Mouse (Mus musculus): ENCODE measurements around the gene Ttll12. TPM values are rescaled to one million over a fixed set of nuclear protein-coding genes. Genes with fewer than 3 reads are reported as not detected.

The Ttll12 gene
- polyA plus RNA-seq, 1 experiment from 2014 or later, result 46.3 TPM

DNA sequence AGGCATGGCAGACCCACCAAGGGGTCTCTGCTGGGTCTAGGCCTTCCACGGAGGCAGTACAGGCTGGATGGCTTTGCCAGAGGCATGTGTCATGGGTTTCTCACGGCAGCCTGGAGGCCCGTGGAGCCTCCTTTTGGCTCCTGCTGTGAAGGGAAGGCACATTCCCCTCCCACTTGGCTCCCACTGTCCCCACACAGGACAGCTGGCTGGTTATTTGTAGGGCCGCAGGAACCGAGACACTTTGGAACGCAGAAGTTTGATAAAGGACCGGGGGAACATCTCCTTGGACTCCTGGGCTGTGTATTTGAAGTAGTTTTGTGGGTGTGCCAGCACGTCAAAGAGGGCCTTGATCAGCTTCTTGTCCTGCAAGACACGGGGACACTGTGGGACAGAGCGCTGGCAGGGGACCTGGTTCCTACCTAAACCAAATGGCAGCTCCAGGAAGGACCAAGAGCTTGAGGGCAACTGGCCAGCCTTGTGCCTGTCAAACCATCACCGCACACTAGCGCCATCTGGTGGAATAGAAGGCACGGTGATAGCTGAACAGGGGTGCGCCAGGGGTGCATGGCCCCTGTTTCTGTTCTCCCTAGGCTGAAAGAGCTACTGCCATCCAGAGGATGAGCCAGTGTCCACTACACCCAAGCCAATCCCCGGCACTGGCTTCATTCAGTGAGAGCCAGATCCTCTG, 12.3 kb upstream of the Ttll12 start:
- H3K27ac ChIP-seq (replicated peaks), result no peak overlapping the region
- no peaks in the 10 kb centered on the region for H3K27me3 ChIP-seq
- H3K4me1 ChIP-seq (replicated peaks), result no peaks in the 10 kb centered on the region
- 51% methylated on average over 15 of the region's 15 CpGs for WGBS
- H3K9me3 ChIP-seq, result no peaks in the 10 kb centered on the region
- ATAC-seq (ENCODE audit: low FRiP score, low read depth), result no peak
- no peaks in the 10 kb centered on the region for H3K36me3 ChIP-seq
- H3K9ac ChIP-seq, result no peak overlapping the region
- no peak overlapping the region for H3K4me2 ChIP-seq
- H3K4me3 ChIP-seq, result no peak overlapping the region

- no peaks in the 10 kb centered on the region for H3K9me3 ChIP-seq
- no peak overlapping the region for H3K4me3 ChIP-seq
- WGBS, result 93% methylated on average over 8 of the region's 8 CpGs
- no peak overlapping the region for H3K4me2 ChIP-seq
- no peak overlapping the region for H3K9ac ChIP-seq
- no peaks in the 10 kb centered on the region for H3K27me3 ChIP-seq
- no peak for ATAC-seq (ENCODE audit: low FRiP score, low read depth)
- no peaks in the 10 kb centered on the region for H3K36me3 ChIP-seq
- no peak overlapping the region for H3K27ac ChIP-seq (replicated peaks)
- no peaks in the 10 kb centered on the region for H3K4me1 ChIP-seq (replicated peaks)
These were observed 11.7 kb upstream of the Ttll12 start for GRCm38 (mm10) chr15:83606700-83607099.

- H3K4me3 ChIP-seq, result no peak overlapping the region
- no peak for ATAC-seq (ENCODE audit: low FRiP score, low read depth)
- 92% methylated on average over 11 of the region's 11 CpGs for WGBS
These were observed 11.3 kb upstream of the Ttll12 start for GRCm38 (mm10) chr15:83606216-83606615.

DNA sequence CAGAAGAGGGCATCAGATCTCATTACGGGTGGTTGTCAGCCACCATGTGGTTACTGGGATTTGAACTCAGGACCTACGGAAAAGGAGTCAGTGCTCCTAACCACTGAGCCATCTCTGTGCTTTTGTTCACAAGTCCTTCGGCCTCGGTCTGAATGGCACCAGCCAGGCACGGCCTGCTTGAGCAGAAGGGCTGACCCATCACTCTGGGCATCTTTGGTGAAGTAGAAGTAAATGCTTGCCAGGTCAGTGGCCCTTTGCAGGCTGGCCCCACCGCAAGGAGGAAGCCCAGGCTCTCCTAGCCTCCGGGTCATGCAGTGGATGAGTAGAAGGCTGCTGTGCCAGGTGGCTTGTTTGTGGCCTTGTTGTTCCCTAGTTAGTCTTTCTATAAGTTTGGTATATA, 8.5 kb upstream of the Ttll12 start:
- Histone ChIP-seq H3K9me3 (no peaks in the 10 kb centered on the region), H3K9ac (no peak overlapping the region), H3K4me1 (replicated peaks) (no peaks in the 10 kb centered on the region), H3K27me3 (no peaks in the 10 kb centered on the region), H3K36me3 (no peaks in the 10 kb centered on the region), H3K27ac (replicated peaks) (no peak overlapping the region), H3K4me2 (no peak overlapping the region), H3K4me3 (no peak overlapping the region)
- 95% methylated on average over 7 of the region's 7 CpGs for WGBS
- ATAC-seq (ENCODE audit: low FRiP score, low read depth), result no peak

More at GRCm38 (mm10) chr15:83606216-83606615, 11.3 kb upstream of the Ttll12 start:
- Histone ChIP-seq H3K27me3 (no peaks in the 10 kb centered on the region), H3K4me2 (no peak overlapping the region), H3K9ac (no peak overlapping the region), H3K4me1 (replicated peaks) (no peaks in the 10 kb centered on the region), H3K27ac (replicated peaks) (no peak overlapping the region), H3K36me3 (no peaks in the 10 kb centered on the region), H3K9me3 (no peaks in the 10 kb centered on the region)

DNA sequence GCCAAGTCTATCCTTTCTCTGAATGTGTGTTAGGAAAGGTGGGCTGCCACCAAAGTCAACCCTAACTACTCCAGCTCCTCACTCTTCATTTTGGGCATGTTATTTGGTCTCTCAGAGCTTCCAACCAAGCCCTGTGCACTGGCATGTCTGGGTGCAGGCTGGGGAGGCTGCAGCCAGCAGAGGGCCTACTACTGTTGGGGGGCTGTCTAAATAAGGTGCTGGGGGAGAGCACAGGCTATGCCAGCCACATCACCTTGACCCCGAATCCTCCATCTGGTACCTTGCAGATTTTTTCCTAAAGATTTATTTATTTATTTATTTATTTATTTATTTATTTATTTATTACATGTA, 8.1 kb upstream of the Ttll12 start:
- 100% methylated on average over 1 of the region's 1 CpGs for WGBS
- Histone ChIP-seq H3K36me3 (no peaks in the 10 kb centered on the region), H3K9ac (no peak overlapping the region), H3K4me2 (no peak overlapping the region), H3K27ac (replicated peaks) (no peak overlapping the region; the same call in 1 of the 2 replicates), H3K4me1 (replicated peaks) (no peaks in the 10 kb centered on the region), H3K9me3 (no peaks in the 10 kb centered on the region), H3K4me3 (no peak overlapping the region), H3K27me3 (no peaks in the 10 kb centered on the region)
- ATAC-seq (ENCODE audit: low FRiP score, low read depth), result no peak

- Histone ChIP-seq H3K4me2 (no peak overlapping the region), H3K27ac (replicated peaks) (no peak overlapping the region; the same call in 1 of the 2 replicates), H3K4me3 (no peak overlapping the region), H3K9ac (no peak overlapping the region), H3K9me3 (no peaks in the 10 kb centered on the region), H3K27me3 (no peaks in the 10 kb centered on the region), H3K36me3 (no peaks in the 10 kb centered on the region), H3K4me1 (replicated peaks) (no peaks in the 10 kb centered on the region)
- 86% methylated on average over 13 of the region's 13 CpGs for WGBS
- no peak for ATAC-seq (ENCODE audit: low FRiP score, low read depth)
These were observed 7.6 kb upstream of the Ttll12 start for GRCm38 (mm10) chr15:83602372-83603045.

- Histone ChIP-seq H3K4me1 (replicated peaks) (no peaks in the 10 kb centered on the region), H3K36me3 (no peaks in the 10 kb centered on the region), H3K4me2 (no peak overlapping the region), H3K27ac (replicated peaks) (no peak overlapping the region), H3K4me3 (no peak overlapping the region), H3K9ac (no peak overlapping the region), H3K9me3 (no peaks in the 10 kb centered on the region), H3K27me3 (no peaks in the 10 kb centered on the region)
- no peak for ATAC-seq (ENCODE audit: low FRiP score, low read depth)
- 77% methylated on average over 4 of the region's 4 CpGs for WGBS
These were observed 6.2 kb upstream of the Ttll12 start for GRCm38 (mm10) chr15:83601185-83601584.

- no peak overlapping the region for H3K9ac ChIP-seq
- no peak overlapping the region for H3K4me2 ChIP-seq
- no peaks in the 10 kb centered on the region for H3K9me3 ChIP-seq
- 94% methylated on average over 4 of the region's 4 CpGs for WGBS
- H3K27me3 ChIP-seq, result no peaks in the 10 kb centered on the region
- ATAC-seq (ENCODE audit: low FRiP score, low read depth), result no peak
- H3K4me1 ChIP-seq (replicated peaks), result peaks cover 28% of the 10 kb centered on the region
- H3K27ac ChIP-seq (replicated peaks), result no peak overlapping the region
- H3K36me3 ChIP-seq, result no peaks in the 10 kb centered on the region
- no peak overlapping the region for H3K4me3 ChIP-seq
These were observed 1.9 kb upstream of the Ttll12 start for GRCm38 (mm10) chr15:83596833-83597232.

DNA sequence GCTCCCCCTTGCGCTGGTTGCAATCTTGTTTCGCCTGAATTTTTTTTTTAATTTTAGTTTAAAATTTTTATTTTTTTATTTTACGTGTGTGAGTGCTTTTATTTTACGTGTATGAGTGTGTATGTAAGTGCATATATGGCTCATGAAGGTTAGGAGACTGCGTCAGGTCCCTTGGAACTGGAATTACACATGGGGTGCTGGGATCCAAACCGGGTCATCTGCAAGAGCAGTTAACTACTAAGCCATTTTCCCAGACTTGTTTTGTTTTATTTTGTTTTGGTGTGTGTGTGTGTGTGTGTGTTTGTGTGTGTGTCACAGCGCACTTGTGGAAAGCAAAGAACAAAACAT, 381 bp upstream of the Ttll12 start:
- no peaks in the 10 kb centered on the region for H3K36me3 ChIP-seq
- peak; percentile 35 for ATAC-seq (ENCODE audit: low FRiP score, low read depth)
- 39% methylated on average over 7 of the region's 7 CpGs for WGBS
- no peaks in the 10 kb centered on the region for H3K9me3 ChIP-seq
- H3K4me2 ChIP-seq, result peak overlapping the region; percentile 66
- H3K9ac ChIP-seq, result peak overlapping the region; percentile 69
- H3K27me3 ChIP-seq, result no peaks in the 10 kb centered on the region
- H3K4me1 ChIP-seq (replicated peaks), result peaks cover 28% of the 10 kb centered on the region
- H3K4me3 ChIP-seq, result peak overlapping the region; percentile 65
- peak overlapping the region; percentile 63 for H3K27ac ChIP-seq (replicated peaks)

DNA sequence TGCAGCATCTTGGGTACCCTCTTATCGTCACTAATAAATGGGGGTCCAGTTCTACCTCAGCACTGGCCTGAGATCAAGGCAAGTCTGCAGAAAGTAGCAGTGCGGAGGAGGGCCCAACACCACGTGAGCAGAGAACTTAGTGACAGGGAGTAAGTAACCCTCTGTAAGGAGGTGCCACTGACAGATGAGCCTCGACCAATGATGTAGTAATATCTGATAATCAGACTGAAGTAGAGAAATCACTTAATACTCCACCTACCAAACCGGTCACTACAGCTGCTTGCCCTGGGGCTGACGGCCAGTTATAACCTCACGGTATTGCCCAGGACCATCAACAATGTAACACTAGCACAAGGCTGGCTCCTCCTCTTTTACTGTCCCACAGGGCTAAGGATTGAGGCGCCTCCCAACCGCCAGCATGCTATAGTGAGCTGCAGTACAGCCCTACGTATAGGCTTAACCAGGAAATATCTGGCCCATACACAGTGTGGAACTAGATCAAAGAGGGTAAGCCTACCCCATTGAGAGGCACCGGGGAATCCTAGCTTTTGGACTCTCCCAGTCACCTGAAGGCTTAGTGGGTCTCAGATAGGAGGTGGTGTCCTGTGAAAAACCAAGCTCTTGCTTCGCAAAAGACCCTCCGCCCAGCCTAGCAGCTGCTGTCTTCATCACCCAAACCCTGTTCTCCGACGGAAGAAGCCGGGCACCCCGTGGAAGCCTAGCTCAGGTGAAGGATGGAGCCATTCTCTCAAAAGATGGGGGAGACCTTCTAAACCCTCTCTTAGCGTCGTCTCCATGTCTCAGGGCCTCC, 1.1 kb downstream of the Ttll12 start:
- peak; percentile 69 for ATAC-seq (ENCODE audit: low FRiP score, low read depth)
- 11% methylated on average over 19 of the region's 19 CpGs for WGBS
- 0 out of 2 replicates have a peak overlapping the region, but pooled peaks have one; percentile 78 for H3K27ac ChIP-seq (replicated peaks)
- H3K9me3 ChIP-seq, result no peaks in the 10 kb centered on the region
- H3K4me1 ChIP-seq (replicated peaks), result peaks cover 28% of the 10 kb centered on the region
- H3K36me3 ChIP-seq, result no peaks in the 10 kb centered on the region
- H3K9ac ChIP-seq, result peak overlapping the region; percentile 69
- no peaks in the 10 kb centered on the region for H3K27me3 ChIP-seq
- H3K4me3 ChIP-seq, result peak overlapping the region; percentile 65
- peak overlapping the region; percentile 66 for H3K4me2 ChIP-seq

GRCm38 (mm10) chr15:83593189-83593585, 1.8 kb downstream of the Ttll12 start:
- peak overlapping the region; percentile 66 for H3K4me2 ChIP-seq
- H3K4me3 ChIP-seq, result peak overlapping the region; percentile 65
- 0 out of 2 replicates have a peak overlapping the region, but pooled peaks have one; percentile 69 for H3K9ac ChIP-seq
- H3K36me3 ChIP-seq, result peaks cover 6% of the 10 kb centered on the region; the same call in 1 of the 2 replicates
- no peak overlapping the region for H3K27ac ChIP-seq (replicated peaks)
- H3K4me1 ChIP-seq (replicated peaks), result peaks cover 28% of the 10 kb centered on the region
- H3K9me3 ChIP-seq, result no peaks in the 10 kb centered on the region
- ATAC-seq (ENCODE audit: low FRiP score, low read depth), result no peak
- H3K27me3 ChIP-seq, result no peaks in the 10 kb centered on the region
